Mouse (Mus musculus) neural tube, postnatal 0 days (tissue): Measurements from ENCODE around the gene Trmt1l. TPM values are rescaled to one million over a fixed set of nuclear protein-coding genes. Genes with fewer than 3 reads are reported as not detected.

ENCODE experiments used
- microRNA-seq: library from miRNA; unstranded; fragments of <30 nt; microRNA quantifications from one replicate; pipeline ENCODE4, GENCODE M21; 2016
- polyA plus RNA-seq: library from polyadenylated mRNA; unstranded; fragments of >200 nt; fragmentation: Nextera tagmentation; extraction: Ambion mirVana; gene quantifications from 2 replicates; pipeline ENCODE4 v1.2.1, GENCODE M21; 2015

Gene Trmt1l
- polyA plus RNA-seq = 28.1 and 28.4 TPM in 2 replicates

DNA sequence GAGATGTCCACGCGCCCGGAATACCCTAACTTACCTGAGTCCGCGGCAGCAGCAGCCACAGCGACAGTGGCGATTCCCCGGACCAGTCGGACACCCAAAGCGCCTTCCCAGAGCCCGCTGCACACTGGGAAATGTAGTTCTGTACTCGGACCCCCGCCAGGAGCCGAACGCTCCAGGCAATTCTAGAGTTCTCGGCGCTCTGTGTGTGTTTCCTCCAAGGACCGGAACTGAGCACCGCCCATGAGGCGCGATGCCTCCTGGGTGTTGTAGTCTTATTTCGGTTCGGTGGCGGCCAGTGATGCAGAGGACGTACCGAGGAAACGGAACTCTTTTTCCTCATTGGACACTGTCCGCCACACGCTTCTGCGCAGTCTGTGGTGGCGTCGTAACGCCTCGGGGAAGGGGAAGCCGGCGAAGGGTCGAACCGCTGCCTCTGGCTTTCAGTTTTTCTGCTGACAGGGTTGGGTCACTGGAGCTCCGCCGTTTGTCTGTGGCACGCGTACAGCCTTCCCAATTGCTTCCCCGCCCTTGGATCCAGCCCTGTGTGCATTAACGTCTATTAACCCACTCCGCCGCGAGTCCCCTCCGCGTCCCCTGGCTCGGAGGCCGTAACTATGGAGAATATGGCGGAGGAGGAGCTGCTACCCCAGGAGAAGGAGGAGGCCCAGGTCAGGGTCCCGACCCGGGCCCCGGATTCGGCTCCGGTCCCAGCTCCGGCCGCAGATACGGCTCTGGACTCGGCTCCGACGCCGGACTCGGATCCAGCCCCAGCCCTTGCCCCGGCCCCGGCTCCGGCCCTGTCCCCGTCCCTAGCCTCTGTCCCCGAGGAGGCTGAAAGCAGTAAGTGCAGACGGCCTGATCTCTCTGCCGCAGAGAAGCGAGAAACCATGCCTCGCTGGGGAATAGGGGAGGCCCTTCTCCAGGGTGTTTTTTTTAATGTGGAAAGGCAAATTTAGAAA is at the start of gene Trmt1l, which contains the start of gene Swt1:
Trmt1l (plus strand) TSS at position 280 of the 959 bp plus-strand sequence.
Swt1 (minus strand) TSS at position 193 of the 959 bp plus-strand sequence.

DNA sequence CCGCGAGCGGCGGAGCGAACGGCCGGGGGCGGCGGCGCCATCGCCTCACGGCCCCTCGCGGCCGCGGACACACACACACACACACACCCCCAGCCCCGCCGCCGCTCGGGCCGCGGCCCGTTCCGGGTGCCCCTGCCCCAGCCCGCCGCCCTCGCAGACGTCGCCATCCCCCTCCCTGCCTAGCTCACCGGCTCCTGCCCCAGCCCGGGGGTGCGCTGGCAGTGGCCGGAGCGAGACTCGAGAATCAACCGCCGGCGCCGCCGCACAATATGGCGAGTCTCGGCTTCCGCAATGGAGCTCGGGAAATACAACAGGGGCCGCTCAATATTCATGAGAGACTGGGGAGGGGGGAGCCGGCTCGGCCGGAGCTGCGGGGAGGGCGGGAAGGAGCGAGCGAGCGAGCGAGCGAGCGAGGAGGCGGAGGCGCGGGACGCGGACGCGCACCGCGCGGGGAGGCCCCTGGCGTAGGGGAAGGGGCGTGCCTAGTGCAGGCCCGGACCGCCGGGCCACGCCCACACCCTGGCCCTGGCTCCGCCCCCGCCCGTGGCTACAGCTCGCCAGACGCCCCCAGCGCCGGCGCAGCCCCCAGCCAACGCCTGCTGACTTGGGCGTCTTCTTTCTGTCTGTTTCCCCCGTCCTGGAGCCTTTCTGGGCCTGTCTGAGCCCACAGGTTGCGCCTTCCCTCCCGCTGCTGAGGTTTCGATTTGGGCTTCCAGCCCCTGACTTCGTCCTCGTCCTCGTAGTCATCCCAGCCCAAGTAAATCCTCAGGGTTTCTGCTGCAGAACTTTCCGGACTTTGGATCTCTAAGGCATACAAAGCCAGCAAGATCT is 72.4 kb downstream of the Trmt1l start, which contains the start of gene Rnf2:
Rnf2 (minus strand) TSS at position 425 of the 831 bp plus-strand sequence.

Small RNA genes lying within 50 kb of the gene (microRNA-seq; reads per million reads assigned to microRNA genes)
- not detected for gene Mir7682

Other genes with a start within 250 kb of the Trmt1l start
- gene Gm47985, start 246.0 kb upstream of the Trmt1l start, polyA plus RNA-seq = not detected in 2 replicates
- gene Gm8947, start 236.2 kb upstream of the Trmt1l start, polyA plus RNA-seq = 0.10 TPM in 1 of 2 replicates, not detected in the other
- gene Gm47995, start 230.1 kb upstream of the Trmt1l start, polyA plus RNA-seq = 0.25 and 0.31 TPM in 2 replicates
- not detected in 2 replicates for gene 3110040M04Rik, start 224.4 kb upstream of the Trmt1l start, polyA plus RNA-seq
- gene Gm47996, start 218.4 kb upstream of the Trmt1l start, polyA plus RNA-seq = 0.28 TPM in 1 of 2 replicates, not detected in the other
- 111 and 115 TPM in 2 replicates for gene Ivns1abp, start 84.1 kb upstream of the Trmt1l start, polyA plus RNA-seq
- 12.1 and 15.9 TPM in 2 replicates for gene Swt1, start 87 bp upstream of the Trmt1l start, polyA plus RNA-seq
- 53.3 and 55.3 TPM in 2 replicates for gene Rnf2, start 72.4 kb downstream of the Trmt1l start, polyA plus RNA-seq
- gene Fam129a, start 142.6 kb downstream of the Trmt1l start, polyA plus RNA-seq = 1.8 and 2.2 TPM in 2 replicates